Mouse (Mus musculus) midbrain, postnatal 0 days (tissue): ENCODE measurements at regions not wholly inside any gene's neighbourhood (a gene's known extent, or its start where the extent isn't known, plus 50 kb on each side); places are given as distances from the start of the nearest gene placed in this dataset.

Source experiments
- ATAC-seq: fragments of 200-750 bp; cut with Nextera tagmentation; 2 replicates; pipeline ENCODE4 v1.8.0; 2017; ENCODE audit warnings: moderate number of reproducible peaks, mild to moderate bottlenecking, moderate TSS enrichment, moderate library complexity; ENCODE audit not compliant: low FRiP score
- DNase-seq: peaks from one replicate; pipeline ENCODE4 v3.0.0-alpha.2; 2015; ENCODE audit warnings: low spot score
- H3K27ac ChIP-seq: fragments of 300-500 bp; sonication (generic); 2 replicates; pipeline ENCODE4 v1.5.1; 2014; ENCODE audit warnings: low read depth, mild to moderate bottlenecking, low read length, mixed read lengths
- H3K27me3 ChIP-seq: fragments of 300-500 bp; sonication (generic); 2 replicates; pipeline ENCODE4 v1.6.1; 2014; ENCODE audit warnings: low read length, control low read depth, mixed read lengths; ENCODE audit not compliant: insufficient read depth
- H3K36me3 ChIP-seq: fragments of 300-500 bp; sonication (generic); 2 replicates; pipeline ENCODE4 v1.6.1; 2014; ENCODE audit warnings: low read length, control low read depth, mixed read lengths; ENCODE audit not compliant: insufficient read depth
- H3K4me1 ChIP-seq: fragments of 300-500 bp; sonication (generic); 2 replicates; pipeline ENCODE4 v1.6.1; 2014; ENCODE audit warnings: mild to moderate bottlenecking, control low read depth, antibody characterized with exemption, low read length, mixed read lengths; ENCODE audit not compliant: insufficient read depth
- H3K4me2 ChIP-seq: fragments of 300-500 bp; sonication (generic); 2 replicates; pipeline ENCODE4 v1.6.1; 2014; ENCODE audit warnings: low read depth, mild to moderate bottlenecking, low read length, mixed read lengths; ENCODE audit not compliant: poor library complexity, severe bottlenecking
- H3K4me3 ChIP-seq: fragments of 300-500 bp; sonication (generic); 2 replicates; pipeline ENCODE4 v1.5.1; 2014; ENCODE audit warnings: low read depth, mild to moderate bottlenecking, low read length, moderate library complexity
- H3K9ac ChIP-seq: fragments of 300-500 bp; sonication (generic); replicated peaks from 2 replicates; pipeline ENCODE4 v1.6.1; 2014; ENCODE audit warnings: mild to moderate bottlenecking, low read length, moderate library complexity, mixed read lengths; ENCODE audit not compliant: poor library complexity, severe bottlenecking
- H3K9me3 ChIP-seq: fragments of 300-500 bp; sonication (generic); 2 replicates; pipeline ENCODE4 v1.6.1; 2016; ENCODE audit warnings: low read length, control low read depth
- CTCF ChIP-seq: IDR thresholded peaks from 2 replicates; pipeline ENCODE4 v1.5.1; 2016; ENCODE audit warnings: antibody characterized with exemption, mild to moderate bottlenecking
- WGBS: fragments of 180-500 bp; shearing (Covaris S2); extraction: QIAGEN DNeasy Blood & Tissue Kit; methylation state at CpG from one replicate; pipeline ENCODE4 v1.1.7; 2014; 5-methylcytosine and 5-hydroxymethylcytosine counted together

DNA sequence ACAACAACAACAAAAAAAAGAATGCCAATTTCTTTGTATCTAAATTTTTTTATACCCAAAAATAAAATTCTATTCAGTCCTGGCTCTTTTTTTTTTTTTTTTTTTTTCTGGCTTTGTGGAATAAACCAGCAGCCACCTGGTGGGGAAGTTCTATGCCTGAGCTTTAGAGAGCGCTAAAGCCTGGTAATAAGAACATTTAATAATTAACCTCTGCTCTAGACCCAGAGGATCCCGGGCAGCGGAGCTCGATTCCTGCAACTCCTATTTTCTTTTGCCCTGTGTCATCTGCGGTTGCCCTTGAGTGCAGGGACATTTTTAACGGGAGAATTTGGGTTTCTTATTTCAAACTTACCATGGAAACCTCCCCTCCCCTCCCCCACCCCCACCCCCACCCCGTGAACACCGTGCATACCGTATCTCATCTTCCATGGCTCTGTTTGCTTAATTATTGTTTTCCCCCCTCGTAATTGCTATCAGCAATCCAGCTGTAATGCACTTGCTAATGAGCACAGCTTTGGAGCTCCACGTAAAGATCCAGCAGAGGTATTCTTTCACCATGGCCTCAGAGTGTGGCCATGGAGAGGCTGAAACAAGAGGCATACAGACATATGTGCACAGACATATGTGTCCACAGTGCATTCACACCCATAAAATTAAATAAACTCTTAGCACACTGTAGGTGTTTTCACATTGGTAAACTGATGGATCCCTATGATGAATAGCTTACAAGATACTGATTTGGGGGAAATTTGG is 62.8 kb upstream of the Gpr12 start:
- Histone ChIP-seq H3K4me1 (no peaks in the 10 kb centered on the region), H3K4me2 (no peak overlapping the region), H3K9ac (no peak overlapping the region), H3K4me3 (no peak overlapping the region), H3K27ac (no peak overlapping the region), H3K27me3 (no peaks in the 10 kb centered on the region), H3K9me3 (no peaks in the 10 kb centered on the region), H3K36me3 (no peaks in the 10 kb centered on the region)
- WGBS = 27% methylated on average over 11 of the region's 11 CpGs
- TF ChIP-seq CTCF = no peak
- ATAC-seq = no peak
- peak; percentile 7 for DNase-seq

DNA sequence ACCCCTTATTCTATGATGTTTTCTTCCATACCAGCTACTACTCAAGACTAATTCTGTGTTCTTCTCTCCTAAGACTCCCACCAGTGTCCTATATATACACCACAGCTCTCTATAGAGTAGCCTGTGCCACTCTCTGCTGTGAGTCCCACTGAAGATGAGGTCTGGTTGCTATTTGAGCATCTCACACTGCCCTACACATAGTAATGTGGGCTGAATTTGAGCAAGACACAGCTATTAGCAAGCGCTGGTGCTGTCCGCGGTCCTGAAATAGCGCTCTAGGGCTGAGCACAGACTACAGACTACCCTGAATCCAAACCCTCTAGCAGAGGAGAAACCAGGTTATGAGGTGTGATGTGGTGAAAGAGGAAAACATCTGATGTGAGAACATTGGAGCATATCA is 59.5 kb upstream of the Gpr12 start:
- Histone ChIP-seq H3K4me2 (no peak overlapping the region), H3K27me3 (no peaks in the 10 kb centered on the region), H3K9me3 (no peaks in the 10 kb centered on the region), H3K36me3 (no peaks in the 10 kb centered on the region), H3K9ac (no peak overlapping the region), H3K4me1 (no peaks in the 10 kb centered on the region), H3K27ac (no peak overlapping the region), H3K4me3 (no peak overlapping the region)
- DNase-seq = peak; percentile 55
- no peak for ATAC-seq
- WGBS = 11% methylated on average over 4 of the region's 4 CpGs
- no peak for TF ChIP-seq CTCF

DNA sequence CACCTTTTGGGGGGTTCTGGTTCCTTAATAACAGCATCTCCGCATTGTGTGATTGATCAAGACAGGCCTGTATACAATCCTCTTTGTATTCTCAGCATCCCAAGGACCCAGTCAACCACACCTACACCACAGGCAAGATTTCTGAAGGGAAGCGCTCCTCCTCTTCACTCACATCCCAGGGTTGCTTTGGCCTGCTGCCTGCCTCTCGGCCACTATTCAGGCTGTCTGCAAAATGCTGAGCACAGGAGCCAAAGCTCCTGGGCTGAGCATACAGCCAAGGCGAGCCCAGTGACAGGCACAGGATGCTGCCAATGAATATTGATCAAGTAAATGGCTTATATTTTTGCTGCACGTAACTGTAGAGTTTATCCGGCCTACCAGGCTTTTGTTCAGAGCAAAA is 56.9 kb upstream of the Gpr12 start:
- H3K36me3 ChIP-seq = no peaks in the 10 kb centered on the region
- H3K27ac ChIP-seq = no peak overlapping the region
- 77% methylated on average over 6 of the region's 6 CpGs for whole genome bisulfite sequencing
- no peaks in the 10 kb centered on the region for H3K9me3 ChIP-seq
- no peak for DNase-seq
- H3K27me3 ChIP-seq = no peaks in the 10 kb centered on the region
- no peak overlapping the region for H3K4me3 ChIP-seq
- no peak overlapping the region for H3K4me2 ChIP-seq
- H3K9ac ChIP-seq = no peak overlapping the region
- no peaks in the 10 kb centered on the region for H3K4me1 ChIP-seq
- TF ChIP-seq CTCF = no peak
- no peak for ATAC-seq

DNA sequence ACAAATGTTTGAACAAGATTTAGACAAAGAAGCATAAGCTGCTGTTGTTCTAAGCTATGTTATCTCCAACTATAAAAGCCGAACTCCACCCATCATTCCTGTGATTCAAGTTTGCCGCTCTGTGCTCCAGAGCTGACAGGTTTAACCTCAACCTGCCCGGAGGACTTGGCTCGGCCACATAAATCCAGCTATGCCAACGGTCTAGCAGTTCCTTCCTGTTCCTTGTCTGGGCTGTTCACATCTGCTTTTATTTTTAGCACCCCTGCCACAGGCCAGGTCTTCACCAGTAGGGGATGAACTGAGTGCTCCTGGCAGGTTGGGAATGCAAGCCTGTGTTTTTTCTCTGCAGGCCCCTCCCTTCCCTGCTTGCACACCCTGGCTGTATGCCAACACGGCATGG is 51.8 kb upstream of the Gpr12 start:
- H3K9ac ChIP-seq = no peak overlapping the region
- H3K27me3 ChIP-seq = no peaks in the 10 kb centered on the region
- no peak for TF ChIP-seq CTCF
- no peak overlapping the region for H3K27ac ChIP-seq
- DNase-seq = no peak
- H3K4me3 ChIP-seq = no peak overlapping the region
- H3K4me2 ChIP-seq = no peak overlapping the region
- no peak for ATAC-seq
- no peaks in the 10 kb centered on the region for H3K9me3 ChIP-seq
- H3K4me1 ChIP-seq = no peaks in the 10 kb centered on the region
- H3K36me3 ChIP-seq = no peaks in the 10 kb centered on the region
- 81% methylated on average over 6 of the region's 6 CpGs for WGBS
